Mouse (Mus musculus): ENCODE data around the gene Abcb4. TPM values are rescaled to one million over a fixed set of nuclear protein-coding genes. Genes with fewer than 3 reads are reported as not detected.
"Not testable (repeated sequence)": the region's sequence is repeated elsewhere in the genome, so short reads cannot be mapped to it uniquely, and the experiment has no call there.

Abcb4 gene
- polyA plus RNA-seq (2015; fragmentation: Nextera tagmentation; extraction: Ambion mirVana) = 0.30 and 0.67 TPM in 2 replicates

GRCm38 (mm10) chr5:8893300-8894103 is at the start of gene Abcb4:
Abcb4 (plus strand) TSS chr5:8893717.
- WGBS = under 1% methylated on average over 61 of the region's 65 CpGs

GRCm38 (mm10) chr5:8848607-8849575 is 44.6 kb upstream of the Abcb4 start:
- not testable (repeated sequence) for H3K4me1 ChIP-seq (ENCODE audit: control insufficient read depth, insufficient read depth, low read length); ATAC-seq

More at GRCm38 (mm10) chr5:8893300-8894103, at the start of gene Abcb4:
- peak; percentile 94 for ATAC-seq
- peak within 1 kb of the TSS; percentile 76 for H3K9ac ChIP-seq (ENCODE audit: low read depth, low read length)
- peak within 1 kb of the TSS; percentile 95 for H3K4me2 ChIP-seq (ENCODE audit: low read length)
- no peaks in the 10 kb centered on the region; the same call in 1 of the 2 replicates for H3K9me3 ChIP-seq (replicated peaks; ENCODE audit: control insufficient read depth, low read length, poor library complexity, severe bottlenecking)
- H3K27ac ChIP-seq (ENCODE audit: low read length) = no peak within 1 kb of the TSS
- no peaks in the 10 kb centered on the region for H3K27me3 ChIP-seq (ENCODE audit: control insufficient read depth, insufficient read depth, low read depth, low read length)
- H3K36me3 ChIP-seq (ENCODE audit: control insufficient read depth, insufficient read depth, low read length) = no peaks in the 10 kb centered on the region
- peaks cover 11% of the 10 kb centered on the region for H3K4me1 ChIP-seq (ENCODE audit: control insufficient read depth, insufficient read depth, low read length)
- H3K4me3 ChIP-seq (ENCODE audit: low read depth, low read length) = peak within 1 kb of the TSS; percentile 74

GRCm38 (mm10) chr5:8850851-8851250 is 42.7 kb upstream of the Abcb4 start:
- no peaks in the 10 kb centered on the region for H3K9me3 ChIP-seq (replicated peaks; ENCODE audit: control insufficient read depth, low read length, poor library complexity, severe bottlenecking)
- H3K27me3 ChIP-seq (ENCODE audit: control insufficient read depth, insufficient read depth, low read depth, low read length) = no peaks in the 10 kb centered on the region
- no peak overlapping the region for H3K4me2 ChIP-seq (ENCODE audit: low read length)
- H3K4me3 ChIP-seq (ENCODE audit: low read depth, low read length) = no peak overlapping the region
- no peak overlapping the region for H3K27ac ChIP-seq (ENCODE audit: low read length)
- H3K4me1 ChIP-seq (ENCODE audit: control insufficient read depth, insufficient read depth, low read length) = no peaks in the 10 kb centered on the region
- no peak overlapping the region for H3K9ac ChIP-seq (ENCODE audit: low read depth, low read length)
- 53% methylated on average over 4 of the region's 4 CpGs for WGBS
- ATAC-seq = no peak
- no peaks in the 10 kb centered on the region for H3K36me3 ChIP-seq (ENCODE audit: control insufficient read depth, insufficient read depth, low read length)

More at GRCm38 (mm10) chr5:8848607-8849575, 44.6 kb upstream of the Abcb4 start:
- not testable (repeated sequence) for H3K36me3 ChIP-seq (ENCODE audit: control insufficient read depth, insufficient read depth, low read length); H3K4me3 ChIP-seq (ENCODE audit: low read depth, low read length); H3K9ac ChIP-seq (ENCODE audit: low read depth, low read length); H3K4me2 ChIP-seq (ENCODE audit: low read length); H3K27ac ChIP-seq (ENCODE audit: low read length); H3K9me3 ChIP-seq (replicated peaks; ENCODE audit: control insufficient read depth, low read length, poor library complexity, severe bottlenecking); H3K27me3 ChIP-seq (ENCODE audit: control insufficient read depth, insufficient read depth, low read depth, low read length)
- WGBS = 14% methylated on average over 5 of the region's 9 CpGs

GRCm38 (mm10) chr5:8857201-8857600 is 36.3 kb upstream of the Abcb4 start:
- Histone ChIP-seq H3K27ac (ENCODE audit: low read length) (no peak overlapping the region), H3K36me3 (ENCODE audit: control insufficient read depth, insufficient read depth, low read length) (no peaks in the 10 kb centered on the region), H3K9me3 (replicated peaks; ENCODE audit: control insufficient read depth, low read length, poor library complexity, severe bottlenecking) (no peaks in the 10 kb centered on the region), H3K9ac (ENCODE audit: low read depth, low read length) (no peak overlapping the region), H3K4me1 (ENCODE audit: control insufficient read depth, insufficient read depth, low read length) (no peaks in the 10 kb centered on the region), H3K4me2 (ENCODE audit: low read length) (no peak overlapping the region), H3K27me3 (ENCODE audit: control insufficient read depth, insufficient read depth, low read depth, low read length) (no peaks in the 10 kb centered on the region), H3K4me3 (ENCODE audit: low read depth, low read length) (no peak overlapping the region)
- 81% methylated on average over 6 of the region's 6 CpGs for WGBS
- ATAC-seq = no peak

GRCm38 (mm10) chr5:8861811-8862210 is 31.7 kb upstream of the Abcb4 start:
- Histone ChIP-seq H3K4me2 (ENCODE audit: low read length) (no peak overlapping the region), H3K27me3 (ENCODE audit: control insufficient read depth, insufficient read depth, low read depth, low read length) (no peaks in the 10 kb centered on the region), H3K9me3 (replicated peaks; ENCODE audit: control insufficient read depth, low read length, poor library complexity, severe bottlenecking) (no peaks in the 10 kb centered on the region), H3K9ac (ENCODE audit: low read depth, low read length) (no peak overlapping the region), H3K36me3 (ENCODE audit: control insufficient read depth, insufficient read depth, low read length) (no peaks in the 10 kb centered on the region), H3K4me1 (ENCODE audit: control insufficient read depth, insufficient read depth, low read length) (no peaks in the 10 kb centered on the region), H3K27ac (ENCODE audit: low read length) (no peak overlapping the region), H3K4me3 (ENCODE audit: low read depth, low read length) (no peak overlapping the region)
- WGBS = 88% methylated on average over 1 of the region's 1 CpGs
- ATAC-seq = no peak

GRCm38 (mm10) chr5:8863580-8864337 is 29.8 kb upstream of the Abcb4 start:
- H3K4me3 ChIP-seq (ENCODE audit: low read depth, low read length) = no peak overlapping the region
- no peak overlapping the region for H3K27ac ChIP-seq (ENCODE audit: low read length)
- no peak for ATAC-seq
- H3K36me3 ChIP-seq (ENCODE audit: control insufficient read depth, insufficient read depth, low read length) = no peaks in the 10 kb centered on the region
- no peaks in the 10 kb centered on the region for H3K9me3 ChIP-seq (replicated peaks; ENCODE audit: control insufficient read depth, low read length, poor library complexity, severe bottlenecking)
- H3K27me3 ChIP-seq (ENCODE audit: control insufficient read depth, insufficient read depth, low read depth, low read length) = no peaks in the 10 kb centered on the region
- no peak overlapping the region for H3K4me2 ChIP-seq (ENCODE audit: low read length)
- WGBS = 45% methylated on average over 14 of the region's 14 CpGs
- H3K9ac ChIP-seq (ENCODE audit: low read depth, low read length) = no peak overlapping the region
- no peaks in the 10 kb centered on the region for H3K4me1 ChIP-seq (ENCODE audit: control insufficient read depth, insufficient read depth, low read length)

GRCm38 (mm10) chr5:8865630-8866029 is 27.9 kb upstream of the Abcb4 start:
- H3K9ac ChIP-seq (ENCODE audit: low read depth, low read length); H3K4me2 ChIP-seq (ENCODE audit: low read length); ATAC-seq; H3K4me3 ChIP-seq (ENCODE audit: low read depth, low read length); H3K27ac ChIP-seq (ENCODE audit: low read length); H3K36me3 ChIP-seq (ENCODE audit: control insufficient read depth, insufficient read depth, low read length); H3K9me3 ChIP-seq (replicated peaks; ENCODE audit: control insufficient read depth, low read length, poor library complexity, severe bottlenecking); H3K27me3 ChIP-seq (ENCODE audit: control insufficient read depth, insufficient read depth, low read depth, low read length); H3K4me1 ChIP-seq (ENCODE audit: control insufficient read depth, insufficient read depth, low read length): not testable (repeated sequence)
- WGBS = 97% methylated on average over 11 of the region's 11 CpGs

- no peaks in the 10 kb centered on the region for H3K4me1 ChIP-seq (ENCODE audit: control insufficient read depth, insufficient read depth, low read length)
- H3K4me3 ChIP-seq (ENCODE audit: low read depth, low read length) = no peak overlapping the region
- no peak overlapping the region for H3K4me2 ChIP-seq (ENCODE audit: low read length)
- H3K9me3 ChIP-seq (replicated peaks; ENCODE audit: control insufficient read depth, low read length, poor library complexity, severe bottlenecking) = no peaks in the 10 kb centered on the region
- no peaks in the 10 kb centered on the region for H3K36me3 ChIP-seq (ENCODE audit: control insufficient read depth, insufficient read depth, low read length)
- ATAC-seq = no peak
- WGBS = 91% methylated on average over 5 of the region's 5 CpGs
- H3K27ac ChIP-seq (ENCODE audit: low read length) = no peak overlapping the region
- H3K27me3 ChIP-seq (ENCODE audit: control insufficient read depth, insufficient read depth, low read depth, low read length) = no peaks in the 10 kb centered on the region
- no peak overlapping the region for H3K9ac ChIP-seq (ENCODE audit: low read depth, low read length)
These were observed 27.2 kb upstream of the Abcb4 start for GRCm38 (mm10) chr5:8866366-8866765.
